Mouse (Mus musculus) brain, embryonic 14.5 days (tissue): ENCODE data around the gene Npm1. TPM values are rescaled to one million over a fixed set of nuclear protein-coding genes. Genes with fewer than 3 reads are reported as not detected.

ENCODE experiments used
- DNase-seq: peaks from one replicate; pipeline ENCODE4 v3.0.0-alpha.2; 2011; ENCODE audit warnings: low read depth
- CTCF ChIP-seq: fragments of 200-500 bp; IDR thresholded peaks from 2 replicates; pipeline ENCODE4 v1.5.1; 2012; ENCODE audit warnings: inconsistent platforms, mild to moderate bottlenecking, moderate library complexity, borderline replicate concordance; ENCODE audit not compliant: insufficient read depth, insufficient read length; ENCODE audit errors: extremely low read depth
- POLR2A ChIP-seq: fragments of 200-500 bp; IDR thresholded peaks from 2 replicates; pipeline ENCODE4 v1.6.1; 2012; ENCODE audit warnings: mild to moderate bottlenecking, inconsistent platforms, borderline replicate concordance; ENCODE audit not compliant: poor library complexity, insufficient read depth, insufficient read length, severe bottlenecking; ENCODE audit errors: extremely low read depth
- polyA plus RNA-seq: library from polyadenylated mRNA; depleted of rRNA; stranded (reverse); fragments of >200 nt; gene quantifications from 2 replicates; pipeline ENCODE4 v1.2.3, GENCODE M21; 2012; rRNA removed

Gene Npm1
- polyA plus RNA-seq, 1 experiment, result 569 TPM

- TF ChIP-seq POLR2A, result no peak
- no peak for DNase-seq
These were observed 44.5 kb downstream of the Npm1 start for GRCm38 (mm10) chr11:33118480-33118879.

GRCm38 (mm10) chr11:33115796-33116195 lies 47.2 kb downstream of the Npm1 start:
- DNase-seq, result peak; percentile 26
- TF ChIP-seq CTCF, result no peak
- TF ChIP-seq POLR2A, result no peak

- peak; percentile 52 for DNase-seq
These were observed 50.6 kb downstream of the Npm1 start for GRCm38 (mm10) chr11:33112407-33112806.

GRCm38 (mm10) chr11:33110111-33110510 lies 52.9 kb downstream of the Npm1 start:
- TF ChIP-seq POLR2A, result no peak
- TF ChIP-seq CTCF, result no peak
- no peak for DNase-seq

More at GRCm38 (mm10) chr11:33112407-33112806, 50.6 kb downstream of the Npm1 start:
- TF ChIP-seq POLR2A, result no peak
- TF ChIP-seq CTCF, result no peak

GRCm38 (mm10) chr11:33107540-33107939 lies 55.5 kb downstream of the Npm1 start:
- no peak for DNase-seq
- no peak for TF ChIP-seq POLR2A
- TF ChIP-seq CTCF, result no peak

GRCm38 (mm10) chr11:33104911-33105316 lies 58.1 kb downstream of the Npm1 start:
- TF ChIP-seq POLR2A, result no peak
- no peak for TF ChIP-seq CTCF
- DNase-seq, result peak; percentile 71

- TF ChIP-seq POLR2A (no peak), CTCF (no peak)
- no peak for DNase-seq
These were observed 59.6 kb downstream of the Npm1 start for GRCm38 (mm10) chr11:33103291-33103943.

Other genes with a start within 250 kb of the Npm1 start
- gene Fgf18, start 15.8 kb downstream of the Npm1 start, polyA plus RNA-seq, result 2.6 and 3.8 TPM in 2 replicates
- 3.3 and 12.1 TPM in 2 replicates for gene Tlx3, start 40.4 kb upstream of the Npm1 start, polyA plus RNA-seq
- 0.30 and 0.72 TPM in 2 replicates for gene Gm12117, start 113.5 kb upstream of the Npm1 start, polyA plus RNA-seq